Mouse (Mus musculus) left cerebral cortex, postnatal 25 days (tissue): ENCODE results near the gene Ezh1. TPM values are rescaled to one million over a fixed set of nuclear protein-coding genes. Genes with fewer than 3 reads are reported as not detected.

Experiments
- DNase-seq, 2 experiments: peaks; one replicate each; pipeline ENCODE4 v3.0.0; 2022; ENCODE audit warnings: low spot score in 2 of 2, mixed read lengths in 1 of 2
- intact Hi-C: fragments of 180-260 bp; cut with DNase I; formaldehyde crosslinking; loops from one replicate; pipeline ENCODE4 v1.15.1; 2025
- total RNA-seq, 2 experiments: library from RNA; stranded (reverse); gene quantifications; 2 replicates each; pipeline ENCODE4 v1.2.3; 2021

The Ezh1 gene
- total RNA-seq, 2 experiments from 2014 or later = 42.8 to 48.5 TPM

- DNase-seq = peak; percentile 53 to 67
- intact Hi-C loops = no loop called here
These were observed 52.5 kb downstream of the Ezh1 start for GRCm38 (mm10) chr11:101173631-101174388.

- DNase-seq = no peak
- intact Hi-C loops = no loop called here
These were observed 53.2 kb downstream of the Ezh1 start for GRCm38 (mm10) chr11:101173112-101173511.

- peak in 1 of 2 experiments; percentile 37 for DNase-seq
- intact Hi-C loops = no loop called here
These were observed 53.8 kb downstream of the Ezh1 start for GRCm38 (mm10) chr11:101172434-101172815.

GRCm38 (mm10) chr11:101171721-101172433 is 54.4 kb downstream of the Ezh1 start:
- DNase-seq = peak; percentile 76 to 83
- intact Hi-C loops = loop anchor here (2.0 kb wide), 1 partner anchor 51 kb away; no protein-coding TSS in a partner anchor

GRCm38 (mm10) chr11:101170811-101171610 is 55.3 kb downstream of the Ezh1 start, which contains the start of gene Plekhh3:
Gene Plekhh3 (minus strand): TSS chr11:101171351.
- intact Hi-C loops = loop anchor here (2.0 kb wide), 1 partner anchor 50 kb away; no protein-coding TSS in a partner anchor
- DNase-seq = peak; percentile 95 to 99

- intact Hi-C loops = loop anchor here (2.0 kb wide), 1 partner anchor 50 kb away; no protein-coding TSS in a partner anchor
- DNase-seq = no peak
These were observed 55.9 kb downstream of the Ezh1 start, which contains the start of gene Cntnap1 for GRCm38 (mm10) chr11:101170354-101170810. Gene Cntnap1 (plus strand): TSS chr11:101170523.

GRCm38 (mm10) chr11:101169301-101170107 is 56.8 kb downstream of the Ezh1 start:
- intact Hi-C loops = loop anchor here (2.0 kb wide), 1 partner anchor 49 kb away; no protein-coding TSS in a partner anchor
- no peak for DNase-seq

DNA sequence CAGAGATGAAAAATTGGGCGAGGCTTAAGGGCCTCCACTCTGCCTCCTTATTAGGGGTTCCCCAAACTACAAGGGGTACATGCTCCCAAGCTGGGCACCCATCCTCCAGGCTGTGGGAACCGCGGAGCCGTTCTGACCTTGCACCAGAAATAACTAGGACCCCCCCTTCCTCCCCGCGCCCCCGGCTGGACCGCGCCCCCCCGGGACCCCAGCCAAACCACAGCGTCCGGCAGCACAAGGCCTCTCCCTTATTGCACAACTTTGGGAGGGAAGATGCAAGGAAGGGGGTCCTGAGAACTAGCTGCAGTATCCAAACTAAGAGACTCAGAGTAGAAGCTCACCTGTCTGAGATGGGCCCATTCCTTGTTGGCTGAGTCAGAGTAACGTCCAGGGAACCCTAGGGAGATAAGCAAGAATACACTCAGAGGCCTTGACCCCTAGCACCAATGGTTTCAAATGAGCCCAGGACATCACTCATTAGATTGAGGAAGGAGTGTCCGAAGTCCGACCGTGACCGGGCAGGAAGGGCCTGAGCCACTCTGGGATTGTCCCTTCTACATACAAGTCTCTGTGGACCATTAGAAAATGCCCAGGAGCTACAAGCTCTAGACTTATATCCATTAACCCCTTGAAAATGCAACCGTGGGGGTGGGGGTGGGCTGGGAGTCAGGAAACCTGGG is 57.8 kb downstream of the Ezh1 start:
- intact Hi-C loops = no loop called here
- DNase-seq = no peak

DNA sequence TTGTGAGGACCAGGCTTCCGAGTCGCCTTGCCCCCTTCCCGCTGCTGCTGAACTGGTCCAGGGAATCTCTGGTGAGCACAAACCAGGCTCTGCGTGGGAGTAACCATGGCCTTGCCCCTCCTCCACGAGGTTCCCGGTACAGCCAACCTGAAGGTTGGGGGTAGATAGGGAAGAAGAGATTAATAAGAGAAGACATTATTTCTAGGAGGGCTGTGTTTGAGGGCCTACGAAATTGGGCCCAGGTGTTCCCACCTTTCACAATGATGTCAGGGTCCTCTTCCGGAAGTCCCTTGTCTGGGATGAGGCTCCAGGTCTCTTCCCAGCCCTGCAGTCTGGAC is 58.3 kb downstream of the Ezh1 start:
- intact Hi-C loops = no loop called here
- DNase-seq = no peak

- intact Hi-C loops = no loop called here
- DNase-seq = no peak
These were observed 58.9 kb downstream of the Ezh1 start for GRCm38 (mm10) chr11:101167211-101167962.

- no peak for DNase-seq
- intact Hi-C loops = no loop called here
These were observed 59.9 kb downstream of the Ezh1 start for GRCm38 (mm10) chr11:101166357-101166756.

DNA sequence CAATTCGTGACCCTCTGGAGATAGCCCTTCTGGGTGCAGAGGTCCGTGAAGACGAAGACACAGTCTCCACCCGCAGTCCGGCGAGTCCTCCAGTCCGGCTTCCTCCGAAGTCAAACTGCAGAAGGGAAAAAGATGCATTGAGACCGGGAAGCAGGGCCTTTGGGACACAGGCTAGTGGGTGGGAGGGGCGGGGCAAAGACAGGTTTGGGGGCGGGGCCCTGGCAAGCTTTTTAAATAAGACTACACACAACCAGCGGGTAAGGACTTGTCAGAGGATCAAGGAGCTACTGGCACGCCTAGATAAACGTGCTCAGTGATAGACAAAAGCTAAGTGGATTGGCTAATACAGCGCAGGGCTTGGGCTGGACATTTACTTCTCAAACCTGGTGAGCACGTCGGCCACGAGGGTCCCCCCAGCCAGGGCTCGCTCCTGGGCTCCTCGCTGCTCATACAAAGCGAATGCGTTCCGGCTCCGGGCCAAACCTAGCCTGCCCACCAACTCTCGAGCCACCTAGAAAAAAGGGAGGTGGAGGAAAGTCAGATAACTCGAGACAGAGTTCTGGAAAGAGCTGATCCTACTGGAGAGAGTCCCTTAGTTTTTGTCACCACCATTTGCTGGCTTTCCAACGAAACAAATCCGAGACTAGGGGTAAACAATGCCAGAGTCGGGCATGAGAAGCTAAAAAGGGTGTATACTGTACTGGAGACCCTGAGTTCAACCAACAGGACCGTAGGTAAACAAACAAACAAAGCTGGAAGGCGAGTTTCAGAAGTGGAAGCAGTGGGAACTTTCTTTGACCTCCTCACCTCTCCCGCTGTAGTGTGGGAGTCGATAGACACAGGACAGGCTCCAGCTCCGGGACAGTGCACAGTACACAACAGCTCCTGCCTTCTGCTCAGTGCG is 61.3 kb downstream of the Ezh1 start:
- intact Hi-C loops = no loop called here
- no peak for DNase-seq

- intact Hi-C loops = no loop called here
- no peak for DNase-seq
These were observed 62.0 kb downstream of the Ezh1 start for GRCm38 (mm10) chr11:101164351-101164665.

DNA sequence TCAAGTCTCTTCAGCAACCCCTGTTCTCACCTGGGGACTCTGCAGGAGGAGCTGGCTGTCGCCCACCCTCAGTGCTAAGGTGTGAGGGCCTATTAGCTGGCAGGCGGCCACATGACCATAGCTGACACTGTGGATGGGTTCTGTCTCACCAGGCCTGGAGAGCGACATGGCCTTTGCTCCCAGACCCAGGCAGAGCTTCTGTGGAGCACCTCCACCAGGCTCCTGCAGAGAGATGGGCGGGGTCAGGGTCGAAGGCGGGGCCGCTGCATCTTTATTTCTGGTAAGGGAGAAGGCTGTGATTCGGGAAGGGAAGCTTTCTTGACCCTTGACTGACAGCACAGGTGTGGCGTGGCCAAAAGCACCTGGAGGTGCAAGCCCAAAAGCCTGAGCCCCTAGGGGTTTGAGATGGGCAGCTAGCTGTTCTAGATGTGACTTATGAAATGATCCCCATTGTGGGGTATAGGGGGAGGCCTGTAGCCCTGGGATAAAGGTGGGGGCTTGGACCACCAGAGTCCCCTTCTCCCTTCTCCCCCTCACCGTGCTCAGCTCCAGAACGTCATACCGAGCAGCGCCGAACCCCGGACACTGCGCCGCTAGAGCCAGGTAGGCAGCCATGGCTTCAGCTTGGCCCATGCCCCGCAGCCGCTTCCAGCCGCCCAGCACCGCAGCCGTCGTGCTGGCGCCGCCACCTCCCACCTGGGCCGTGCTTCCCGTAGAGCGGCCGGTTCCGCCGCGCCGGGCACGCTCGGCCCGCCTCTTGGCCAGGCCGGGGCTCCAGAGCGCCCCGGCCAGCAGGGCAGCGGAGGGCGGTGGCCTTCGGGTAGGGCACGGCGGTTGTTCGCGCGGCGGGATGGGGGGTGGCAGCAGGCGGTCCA is 62.5 kb downstream of the Ezh1 start:
- DNase-seq = no peak
- intact Hi-C loops = no loop called here

DNA sequence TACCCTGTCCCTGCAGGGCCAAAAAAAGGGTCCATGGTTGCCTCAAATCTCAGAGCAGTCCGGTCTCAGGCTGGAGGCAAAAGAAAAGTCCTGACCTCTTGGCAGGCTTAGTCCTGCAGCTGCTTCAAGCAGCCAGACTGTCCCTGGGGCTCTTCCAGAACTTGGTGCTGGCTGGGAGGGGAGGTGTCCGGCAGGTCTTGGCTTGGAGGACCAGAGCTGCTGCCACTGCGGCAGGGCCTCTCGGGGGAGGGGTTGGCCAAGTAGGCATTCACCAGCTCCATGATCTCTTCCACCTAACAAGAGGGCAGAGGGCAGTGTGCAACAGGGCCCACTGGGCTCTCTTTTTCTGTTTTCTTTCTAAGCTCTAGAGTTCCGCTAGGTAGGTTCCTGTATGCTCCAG is 63.5 kb downstream of the Ezh1 start:
- no peak for DNase-seq
- intact Hi-C loops = no loop called here

GRCm38 (mm10) chr11:101162301-101162700 is 64.0 kb downstream of the Ezh1 start:
- intact Hi-C loops = no loop called here
- no peak for DNase-seq
